Mouse (Mus musculus) left cerebral cortex, postnatal 25 days (tissue): ENCODE results near the gene Me3. TPM values are rescaled to one million over a fixed set of nuclear protein-coding genes. Genes with fewer than 3 reads are reported as not detected.

Experiments used
- DNase-seq, 2 experiments: peaks; one replicate each; pipeline ENCODE4 v3.0.0; 2022; ENCODE audit warnings: low spot score in 2 of 2, mixed read lengths in 1 of 2
- intact Hi-C: fragments of 180-260 bp; cut with DNase I; formaldehyde crosslinking; loops from one replicate; pipeline ENCODE4 v1.15.1; 2025
- total RNA-seq, 2 experiments: library from RNA; stranded (reverse); gene quantifications; 2 replicates each; pipeline ENCODE4 v1.2.3; 2021

Gene Me3
- total RNA-seq, 2 experiments from 2014 or later, result 93.5 to 100 TPM

- DNase-seq, result no peak
Measured at GRCm38 (mm10) chr7:89796351-89796801, 164.2 kb downstream of the Me3 start.

GRCm38 (mm10) chr7:89798358-89799020, 166.3 kb downstream of the Me3 start:
- DNase-seq, result peak in 1 of 2 experiments; percentile 17

More at GRCm38 (mm10) chr7:89796351-89796801, 164.2 kb downstream of the Me3 start:
- intact Hi-C loops, result no loop called here

GRCm38 (mm10) chr7:89802447-89802846, 170.3 kb downstream of the Me3 start:
- no peak for DNase-seq
- intact Hi-C loops, result no loop called here

More at GRCm38 (mm10) chr7:89798358-89799020, 166.3 kb downstream of the Me3 start:
- intact Hi-C loops, result no loop called here

- intact Hi-C loops, result no loop called here
- DNase-seq, result no peak
Measured at GRCm38 (mm10) chr7:89803966-89804365, 171.8 kb downstream of the Me3 start.

GRCm38 (mm10) chr7:89809400-89809799, 177.2 kb downstream of the Me3 start:
- intact Hi-C loops, result no loop called here
- no peak for DNase-seq

- intact Hi-C loops, result no loop called here
- DNase-seq, result no peak
Measured at GRCm38 (mm10) chr7:89828436-89829065, 196.4 kb downstream of the Me3 start.

GRCm38 (mm10) chr7:89829201-89829600, 197.0 kb downstream of the Me3 start:
- peak in 1 of 2 experiments; percentile 26 for DNase-seq
- intact Hi-C loops, result no loop called here

- no peak for DNase-seq
- intact Hi-C loops, result no loop called here
Measured at GRCm38 (mm10) chr7:89833521-89833920, 201.3 kb downstream of the Me3 start.

DNA sequence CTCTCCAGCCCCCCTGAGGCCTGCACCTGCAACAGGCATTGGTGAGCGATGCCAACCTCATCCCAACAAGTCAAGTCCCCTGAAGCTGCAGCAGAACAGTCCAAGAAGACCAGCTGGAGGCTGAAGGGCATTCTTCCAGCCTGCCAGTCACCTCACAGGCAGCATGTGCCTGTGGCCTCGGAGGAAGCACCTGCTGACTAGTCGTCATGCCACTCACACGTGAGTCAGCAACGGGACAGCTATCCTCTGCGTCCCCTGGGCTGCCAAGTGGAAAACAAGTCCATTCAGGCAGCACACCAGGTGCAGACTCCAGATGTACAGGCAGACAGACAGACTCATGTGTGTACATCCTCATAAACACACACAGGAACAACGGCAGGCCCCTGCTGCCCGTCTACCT, 203.4 kb downstream of the Me3 start:
- intact Hi-C loops, result no loop called here
- no peak for DNase-seq

- DNase-seq, result no peak
- intact Hi-C loops, result no loop called here
Measured at GRCm38 (mm10) chr7:89836676-89837075, 204.5 kb downstream of the Me3 start.

GRCm38 (mm10) chr7:89837841-89838240, 205.6 kb downstream of the Me3 start:
- intact Hi-C loops, result no loop called here
- no peak for DNase-seq

DNA sequence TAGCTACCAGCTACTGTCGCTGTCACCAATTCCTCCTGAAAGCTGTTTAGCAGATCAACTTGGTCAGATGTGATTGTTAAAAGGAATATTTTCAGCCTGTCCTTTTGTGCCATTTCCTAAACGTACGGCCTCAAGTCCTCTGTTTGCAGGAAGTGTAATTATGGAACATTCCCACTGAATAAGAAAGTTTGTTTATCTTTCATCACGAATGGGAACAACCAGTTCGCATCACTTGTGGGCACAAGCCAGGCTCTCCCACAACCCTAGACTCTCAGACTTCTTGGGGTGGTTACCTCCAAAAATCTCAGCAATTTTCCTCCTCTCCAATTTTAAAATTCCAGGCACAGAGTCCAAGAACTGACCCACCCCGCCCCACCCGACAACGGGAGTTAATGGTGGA, 207.5 kb downstream of the Me3 start:
- DNase-seq, result no peak
- intact Hi-C loops, result loop anchor here (10.0 kb wide), 1 partner anchor 365 kb away; no protein-coding TSS in a partner anchor

DNA sequence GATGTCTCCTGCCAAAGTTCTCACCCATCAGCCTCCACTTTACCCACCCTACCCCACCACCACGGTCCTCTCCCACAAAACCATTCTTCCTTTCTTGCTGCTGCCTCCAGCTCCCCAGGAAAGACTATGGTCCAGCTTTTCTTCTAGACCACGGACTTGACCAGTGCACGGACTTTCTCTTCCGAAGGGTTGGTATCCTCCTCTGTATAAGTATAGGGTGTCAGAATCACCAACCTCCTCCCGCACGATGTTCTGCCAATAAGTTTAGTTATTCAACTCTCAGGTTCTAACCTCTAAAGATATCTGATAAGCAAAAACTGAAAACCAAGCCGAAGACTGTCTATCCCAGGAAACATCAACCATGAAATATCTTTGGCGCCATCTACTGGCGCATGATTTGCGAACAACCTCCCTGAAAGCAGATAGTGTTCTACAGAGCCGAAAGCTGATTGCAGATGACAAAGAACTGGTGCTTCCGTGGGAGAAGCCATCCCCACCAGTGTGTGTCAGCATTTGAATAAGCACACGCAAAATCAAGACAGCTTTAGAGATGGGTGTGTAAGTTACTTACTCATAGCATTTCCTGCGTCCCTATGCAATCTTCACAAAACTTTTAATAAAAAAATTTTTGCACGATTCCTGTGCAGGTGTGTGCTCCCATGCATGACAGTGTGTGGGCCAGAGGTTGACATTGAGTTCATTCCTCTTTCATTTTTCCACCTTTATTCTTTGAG, 209.6 kb downstream of the Me3 start:
- intact Hi-C loops, result loop anchor here (1.0 to 10.0 kb wide), 2 partner anchors 342 to 367 kb away; no protein-coding TSS in a partner anchor
- peak; percentile 90 to 93 for DNase-seq

DNA sequence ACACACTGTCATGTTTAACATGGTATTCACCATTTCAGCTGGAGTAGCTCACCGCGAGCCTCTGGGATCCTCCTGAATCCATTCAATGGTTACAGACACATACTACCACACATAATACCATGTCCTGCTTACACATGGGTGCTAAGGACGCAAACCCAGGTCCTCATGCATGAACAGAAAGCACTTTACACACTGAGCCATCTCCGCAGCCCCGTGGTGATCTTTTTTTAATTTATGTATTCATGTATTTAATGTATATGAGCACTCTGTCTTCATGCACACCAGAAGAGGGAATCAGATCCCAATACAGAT, 210.2 kb downstream of the Me3 start:
- DNase-seq, result no peak
- intact Hi-C loops, result loop anchor here (1.0 to 10.0 kb wide), 2 partner anchors 342 to 368 kb away; no protein-coding TSS in a partner anchor

- intact Hi-C loops, result loop anchor here (10.0 kb wide), 1 partner anchor 368 kb away; no protein-coding TSS in a partner anchor
- DNase-seq, result no peak
Measured at GRCm38 (mm10) chr7:89843121-89843520, 210.9 kb downstream of the Me3 start.

DNA sequence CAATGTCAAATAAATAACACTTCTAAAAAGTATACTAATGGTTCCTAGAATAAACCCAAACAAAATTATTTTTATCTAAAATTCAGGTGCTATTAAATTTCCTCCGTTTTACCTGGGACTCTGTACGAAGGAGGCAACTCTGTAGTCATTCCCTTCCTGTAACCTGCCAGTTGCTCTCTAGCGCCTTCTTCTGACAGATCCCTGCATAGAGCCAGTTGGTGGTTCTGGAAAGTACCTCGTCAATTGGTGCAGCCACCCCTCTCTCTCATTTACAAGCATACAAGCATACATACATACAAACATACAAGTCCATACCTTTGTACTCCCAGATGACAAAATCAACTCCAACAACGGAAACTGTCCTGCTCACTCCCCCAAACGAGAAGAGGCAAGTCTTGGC, 211.3 kb downstream of the Me3 start:
- DNase-seq, result no peak
- intact Hi-C loops, result loop anchor here (10.0 kb wide), 1 partner anchor 369 kb away; no protein-coding TSS in a partner anchor

GRCm38 (mm10) chr7:89845669-89846068, 213.5 kb downstream of the Me3 start:
- intact Hi-C loops, result loop anchor here (10.0 kb wide), 1 partner anchor 371 kb away; no protein-coding TSS in a partner anchor
- no peak for DNase-seq

DNA sequence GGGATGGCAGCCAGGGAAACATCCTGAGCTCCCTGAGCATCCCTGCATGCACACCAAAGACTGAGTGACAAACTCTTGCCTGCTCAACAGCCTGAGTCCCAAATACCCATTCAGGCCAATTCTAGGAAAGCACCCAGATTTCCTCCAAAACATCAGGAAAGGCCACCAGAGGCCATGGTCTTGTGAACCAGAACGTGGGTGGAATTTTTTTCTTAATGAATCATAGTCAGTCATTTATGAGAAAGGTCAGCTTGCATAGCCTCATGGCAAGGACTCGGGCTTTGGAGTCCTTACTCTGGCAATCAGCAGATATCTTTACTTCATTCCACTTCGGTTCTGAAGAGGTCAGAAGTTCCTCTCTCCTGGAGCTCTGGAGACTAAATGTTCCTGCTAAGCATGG, 218.3 kb downstream of the Me3 start:
- DNase-seq, result no peak
- intact Hi-C loops, result no loop called here

GRCm38 (mm10) chr7:89852158-89853095, 220.2 kb downstream of the Me3 start:
- DNase-seq, result no peak

More at GRCm38 (mm10) chr7:89852158-89853095, 220.2 kb downstream of the Me3 start:
- intact Hi-C loops, result no loop called here
